Mouse (Mus musculus) heart, embryonic 11.5 days (tissue): Measurements from ENCODE around the gene Ss18l2. TPM values are rescaled to one million over a fixed set of nuclear protein-coding genes. Genes with fewer than 3 reads are reported as not detected.

Source experiments
- ATAC-seq: fragments of 200-750 bp; cut with Nextera tagmentation; replicated peaks from 2 replicates; pipeline ENCODE4 v1.8.0; 2017; ENCODE audit warnings: moderate library complexity; ENCODE audit not compliant: insufficient number of reproducible peaks, low FRiP score, low TSS enrichment
- H3K27ac ChIP-seq: fragments of 300-500 bp; sonication (generic); 2 replicates; pipeline ENCODE4 v1.5.1; 2014; ENCODE audit warnings: mild to moderate bottlenecking, low read depth, low read length
- H3K27me3 ChIP-seq: fragments of 300-500 bp; sonication (generic); 2 replicates; pipeline ENCODE4 v1.6.1; 2014; ENCODE audit warnings: mild to moderate bottlenecking, low read length, mixed read lengths; ENCODE audit not compliant: control insufficient read depth, insufficient read depth
- H3K36me3 ChIP-seq: fragments of 300-500 bp; sonication (generic); 2 replicates; pipeline ENCODE4 v1.6.1; 2014; ENCODE audit warnings: mild to moderate bottlenecking, low read length, moderate library complexity, mixed read lengths; ENCODE audit not compliant: control insufficient read depth, insufficient read depth
- H3K4me1 ChIP-seq: fragments of 300-500 bp; sonication (generic); 2 replicates; pipeline ENCODE4 v1.6.1; 2014; ENCODE audit warnings: low read length; ENCODE audit not compliant: control insufficient read depth, insufficient read depth
- H3K4me2 ChIP-seq: fragments of 300-500 bp; sonication (generic); 2 replicates; pipeline ENCODE4 v1.6.1; 2014; ENCODE audit warnings: mild to moderate bottlenecking, moderate library complexity
- H3K4me3 ChIP-seq: fragments of 300-500 bp; sonication (generic); 2 replicates; pipeline ENCODE4 v1.5.1; 2014; ENCODE audit warnings: low read depth, low read length
- H3K9ac ChIP-seq: fragments of 300-500 bp; sonication (generic); 2 replicates; pipeline ENCODE4 v1.6.1; 2014; ENCODE audit warnings: mild to moderate bottlenecking, low read depth, low read length, moderate library complexity
- H3K9me3 ChIP-seq: fragments of 300-500 bp; sonication (generic); replicated peaks from 2 replicates; pipeline ENCODE4 v1.6.1; 2016; ENCODE audit warnings: low read length; ENCODE audit not compliant: control insufficient read depth
- WGBS: fragments of 180-500 bp; shearing (Covaris S2); extraction: QIAGEN DNeasy Blood & Tissue Kit; methylation state at CpG from one replicate; pipeline ENCODE4 v1.1.7; 2014; ENCODE audit not compliant: insufficient replicate concordance; 5-methylcytosine and 5-hydroxymethylcytosine counted together
- polyA plus RNA-seq: library from polyadenylated mRNA; unstranded; fragments of >200 nt; fragmentation: Nextera tagmentation; extraction: Ambion mirVana; gene quantifications from 2 replicates; pipeline ENCODE4 v1.2.1, GENCODE M21; 2014

The Ss18l2 gene
- polyA plus RNA-seq, 1 experiment from 2014 or later = 153 TPM

DNA sequence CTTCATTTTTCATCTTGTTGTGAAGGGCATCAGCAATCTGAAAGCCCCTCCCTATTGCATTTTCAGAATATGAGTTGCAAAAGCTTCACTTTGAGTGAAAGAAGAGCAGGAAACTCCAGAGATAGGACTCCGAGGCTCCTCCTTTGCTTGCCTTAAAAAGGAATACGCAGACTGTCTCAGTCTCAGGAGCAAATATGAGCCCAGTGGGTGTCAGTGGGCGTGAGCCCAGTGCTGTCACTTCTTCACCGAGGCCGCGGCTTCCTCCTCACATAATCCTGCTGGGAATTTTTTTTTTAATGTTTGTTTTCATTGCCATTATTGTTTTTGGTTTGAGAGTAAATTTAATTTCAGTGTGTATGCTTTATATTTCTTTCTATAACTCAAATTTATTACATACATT, 30.4 kb downstream of the Ss18l2 start:
- peaks cover 26% of the 10 kb centered on the region for H3K36me3 ChIP-seq
- no peaks in the 10 kb centered on the region for H3K27me3 ChIP-seq
- no peaks in the 10 kb centered on the region for H3K4me1 ChIP-seq
- no peak overlapping the region for H3K27ac ChIP-seq
- no peak overlapping the region for H3K4me3 ChIP-seq
- 87% methylated on average over 6 of the region's 6 CpGs for WGBS
- H3K9me3 ChIP-seq = no peaks in the 10 kb centered on the region
- H3K4me2 ChIP-seq = no peak overlapping the region
- no peak overlapping the region for H3K9ac ChIP-seq
- no peak for ATAC-seq

DNA sequence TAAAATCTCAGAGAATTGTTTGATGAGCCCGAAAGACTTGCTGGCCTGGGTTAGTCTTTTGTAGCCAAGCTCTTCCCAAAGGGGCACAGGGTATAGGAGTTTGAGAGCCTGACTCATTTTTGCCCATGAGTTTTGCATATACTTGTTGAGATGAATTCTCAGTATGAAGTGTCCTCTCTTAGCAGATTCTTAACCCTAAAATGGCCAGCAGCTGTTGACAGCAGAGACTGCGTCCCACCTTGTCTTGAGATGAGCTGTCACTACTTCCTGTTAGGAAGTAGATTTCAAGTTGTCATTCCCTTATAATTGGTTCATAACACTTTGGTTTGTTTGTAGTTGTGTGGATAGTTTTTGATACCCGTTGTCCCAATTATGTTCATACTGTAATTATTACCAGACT, 31.0 kb downstream of the Ss18l2 start:
- WGBS = 92% methylated on average over 3 of the region's 3 CpGs
- Histone ChIP-seq H3K4me1 (no peaks in the 10 kb centered on the region), H3K9me3 (no peaks in the 10 kb centered on the region), H3K9ac (no peak overlapping the region), H3K36me3 (peaks cover 29% of the 10 kb centered on the region), H3K4me2 (no peak overlapping the region), H3K27me3 (no peaks in the 10 kb centered on the region), H3K4me3 (no peak overlapping the region), H3K27ac (no peak overlapping the region)
- no peak for ATAC-seq

DNA sequence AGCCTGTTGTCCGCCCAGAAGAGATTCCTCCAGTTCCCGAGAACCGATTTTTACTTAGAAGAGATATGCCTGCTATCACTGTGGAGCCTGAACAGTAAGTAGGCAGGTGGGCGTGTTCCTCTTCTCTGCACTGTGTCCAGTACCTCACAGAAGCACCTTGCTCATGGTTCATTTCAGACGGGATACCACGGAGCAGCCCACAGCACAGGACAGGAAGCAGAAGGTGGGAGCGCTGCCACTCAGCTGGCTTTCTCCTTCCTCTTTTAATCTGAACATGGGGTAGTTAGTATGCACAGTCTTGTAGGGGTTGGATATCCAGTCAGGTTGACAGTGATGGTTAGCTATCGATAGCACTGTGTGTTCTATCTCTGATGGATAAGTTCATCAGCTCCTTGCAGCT, 33.9 kb downstream of the Ss18l2 start:
- no peaks in the 10 kb centered on the region for H3K4me1 ChIP-seq
- H3K27ac ChIP-seq = no peak overlapping the region
- no peak overlapping the region for H3K9ac ChIP-seq
- 85% methylated on average over 8 of the region's 8 CpGs for WGBS
- H3K36me3 ChIP-seq = peaks cover 54% of the 10 kb centered on the region
- no peak overlapping the region for H3K4me3 ChIP-seq
- H3K4me2 ChIP-seq = no peak overlapping the region
- ATAC-seq = no peak
- no peaks in the 10 kb centered on the region for H3K27me3 ChIP-seq
- H3K9me3 ChIP-seq = no peaks in the 10 kb centered on the region

DNA sequence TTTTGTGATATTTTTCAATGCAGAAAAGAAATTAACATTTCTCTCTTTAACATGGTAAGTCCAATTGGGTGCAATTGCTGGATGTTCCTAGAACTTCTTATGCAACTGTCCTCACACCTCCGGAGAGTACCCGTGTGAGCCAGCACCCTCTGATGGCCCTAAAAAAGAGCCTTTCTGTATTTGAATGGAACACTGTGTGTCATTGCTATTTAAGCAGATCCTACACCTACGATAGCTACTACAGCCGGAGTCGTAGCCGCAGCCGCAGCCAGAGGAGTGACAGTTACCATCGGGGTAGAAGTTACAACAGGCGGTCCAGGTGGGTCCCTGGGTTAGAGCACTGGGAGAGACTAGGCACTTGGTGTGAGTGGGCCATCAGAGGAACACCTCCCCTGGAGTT, 42.6 kb downstream of the Ss18l2 start:
- H3K36me3 ChIP-seq = peaks cover 60% of the 10 kb centered on the region
- 90% methylated on average over 9 of the region's 9 CpGs for WGBS

DNA sequence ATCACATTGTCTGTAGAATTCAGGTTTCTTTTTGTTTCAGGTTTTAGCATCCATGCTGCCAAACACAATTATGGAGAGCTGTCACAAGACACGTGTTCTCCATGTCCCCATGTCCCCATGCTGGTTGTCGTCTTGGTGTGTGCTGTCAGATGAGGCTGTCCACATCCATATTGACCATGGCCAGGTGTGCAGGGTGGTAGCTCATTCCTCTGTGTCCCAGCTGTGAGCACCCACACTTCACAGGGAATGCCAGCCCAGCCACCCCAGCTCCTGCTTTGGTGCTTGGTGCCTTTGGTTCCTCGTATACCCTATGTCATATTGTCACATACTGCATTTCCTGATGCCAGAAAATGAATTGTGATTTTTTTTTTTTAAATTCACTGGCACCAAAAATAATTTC, 44.5 kb downstream of the Ss18l2 start:
- 87% methylated on average over 3 of the region's 3 CpGs for WGBS
- Histone ChIP-seq H3K36me3 (peaks cover 42% of the 10 kb centered on the region), H3K4me1 (peaks cover 13% of the 10 kb centered on the region), H3K9me3 (no peaks in the 10 kb centered on the region), H3K4me2 (no peak overlapping the region), H3K9ac (no peak overlapping the region), H3K4me3 (no peak overlapping the region), H3K27ac (no peak overlapping the region), H3K27me3 (no peaks in the 10 kb centered on the region; the same call in 1 of the 2 replicates)
- no peak for ATAC-seq

More for the DNA sequence above, 42.6 kb downstream of the Ss18l2 start:
- Histone ChIP-seq H3K9ac (no peak overlapping the region), H3K4me3 (no peak overlapping the region), H3K9me3 (no peaks in the 10 kb centered on the region), H3K4me2 (no peak overlapping the region), H3K27me3 (no peaks in the 10 kb centered on the region; the same call in 1 of the 2 replicates), H3K27ac (no peak overlapping the region), H3K4me1 (peaks cover 2% of the 10 kb centered on the region; the same call in 1 of the 2 replicates)
- ATAC-seq = no peak

DNA sequence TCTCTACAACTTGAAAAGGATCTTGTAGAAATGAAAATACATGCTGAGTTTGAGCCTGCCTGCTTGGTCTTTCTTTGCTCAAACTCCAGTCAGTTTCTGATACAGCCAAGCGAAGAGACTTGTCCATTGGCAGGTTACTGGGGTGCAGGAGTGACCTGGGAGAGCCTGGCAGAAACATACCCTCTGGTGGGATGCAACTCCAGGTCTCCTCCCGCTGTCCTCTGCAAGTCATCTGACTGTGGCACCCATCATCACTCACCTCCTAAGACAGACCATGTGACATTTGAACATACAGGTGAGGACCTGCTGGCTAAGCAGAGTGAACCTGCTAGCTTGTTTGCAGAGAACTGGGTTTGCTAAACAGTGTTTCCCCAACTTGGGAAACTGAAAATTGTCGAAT, 46.7 kb downstream of the Ss18l2 start:
- H3K27me3 ChIP-seq = no peaks in the 10 kb centered on the region; the same call in 1 of the 2 replicates
- no peak overlapping the region for H3K4me3 ChIP-seq
- 85% methylated on average over 3 of the region's 3 CpGs for WGBS
- H3K9ac ChIP-seq = no peak overlapping the region
- no peak overlapping the region for H3K27ac ChIP-seq
- H3K4me2 ChIP-seq = no peak overlapping the region
- no peaks in the 10 kb centered on the region for H3K9me3 ChIP-seq
- H3K36me3 ChIP-seq = peaks cover 23% of the 10 kb centered on the region
- ATAC-seq = no peak
- peaks cover 25% of the 10 kb centered on the region for H3K4me1 ChIP-seq

DNA sequence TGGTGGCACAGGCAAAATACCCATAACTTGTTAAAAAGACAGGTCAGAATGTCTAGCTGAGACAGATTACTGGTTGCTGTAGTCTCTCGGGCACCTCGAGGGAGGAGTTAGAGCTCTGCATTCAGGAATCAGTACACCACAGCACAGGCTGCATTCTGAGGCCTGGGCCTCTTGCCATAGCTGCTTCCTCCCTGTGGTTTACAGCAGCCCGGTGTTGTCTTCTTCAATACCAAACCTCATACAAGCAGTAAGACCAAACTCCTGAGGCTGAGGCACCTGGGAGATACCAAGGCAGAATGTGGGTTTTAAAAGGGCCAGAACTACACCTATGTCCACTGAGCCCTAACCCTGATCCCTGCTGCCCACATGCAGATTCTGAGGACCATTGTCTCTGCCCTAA, 47.3 kb downstream of the Ss18l2 start:
- H3K9me3 ChIP-seq = no peaks in the 10 kb centered on the region
- no peak overlapping the region for H3K9ac ChIP-seq
- peaks cover 22% of the 10 kb centered on the region for H3K36me3 ChIP-seq
- ATAC-seq = no peak
- 78% methylated on average over 3 of the region's 3 CpGs for WGBS
- peaks cover 30% of the 10 kb centered on the region for H3K4me1 ChIP-seq
- H3K27ac ChIP-seq = no peak overlapping the region
- H3K4me3 ChIP-seq = no peak overlapping the region
- no peak overlapping the region for H3K4me2 ChIP-seq
- H3K27me3 ChIP-seq = no peaks in the 10 kb centered on the region; the same call in 1 of the 2 replicates

DNA sequence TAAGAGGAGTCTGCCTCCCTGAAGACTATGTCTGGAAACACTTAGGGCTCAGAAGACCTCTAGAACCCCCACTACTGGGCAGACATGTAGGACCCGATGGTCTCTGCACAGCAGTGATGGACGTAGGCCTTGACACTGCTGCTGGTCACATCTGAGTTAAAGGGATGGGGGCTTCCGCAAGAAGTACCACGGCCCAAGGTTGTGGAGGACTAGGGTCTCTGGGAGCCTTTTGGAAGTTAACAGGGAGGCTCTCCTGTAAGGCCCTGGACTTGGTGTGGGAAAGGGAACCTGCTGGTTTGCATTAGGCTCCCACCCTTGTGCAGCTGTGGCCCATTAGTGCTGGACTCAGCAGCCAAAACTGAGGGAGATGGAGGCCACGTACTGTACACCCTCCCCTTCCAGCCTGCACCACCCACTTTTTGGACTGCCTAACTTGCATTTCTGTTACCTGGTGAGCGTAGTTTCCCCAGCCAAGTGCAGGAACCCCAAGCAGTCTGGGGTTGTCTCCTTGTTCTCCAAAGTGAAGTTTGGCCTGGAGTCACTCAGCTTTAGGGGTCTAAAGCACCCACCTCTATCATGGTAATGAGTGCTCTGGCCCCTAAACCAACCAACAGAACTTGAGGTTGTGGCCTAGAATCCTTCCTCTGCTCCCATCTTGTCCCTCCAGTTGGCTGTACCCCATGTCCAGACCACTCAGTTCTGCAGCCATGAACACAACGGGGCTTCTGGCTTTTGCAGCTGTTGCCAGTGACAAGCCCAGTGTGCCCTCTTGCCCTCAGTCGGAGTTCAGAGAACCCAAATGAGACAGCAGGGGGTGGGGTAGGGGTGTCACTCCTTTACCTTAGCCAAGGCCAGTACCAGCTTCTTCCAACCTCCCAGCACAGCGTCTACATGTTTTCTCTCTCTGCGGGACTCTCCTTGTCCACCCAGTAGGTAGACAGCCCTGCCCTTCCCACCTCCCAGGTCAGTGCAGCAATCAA, 48.0 kb downstream of the Ss18l2 start:
- Histone ChIP-seq H3K36me3 (peaks cover 21% of the 10 kb centered on the region), H3K27ac (0 out of 2 replicates have a peak overlapping the region, but pooled peaks have one; percentile 93), H3K4me3 (peak overlapping the region; percentile 84; the same call in 1 of the 2 replicates), H3K9ac (peak overlapping the region; percentile 92), H3K27me3 (no peaks in the 10 kb centered on the region; the same call in 1 of the 2 replicates), H3K9me3 (no peaks in the 10 kb centered on the region), H3K4me2 (peak overlapping the region; percentile 95), H3K4me1 (peaks cover 30% of the 10 kb centered on the region)
- no peak for ATAC-seq
- 55% methylated on average over 10 of the region's 10 CpGs for WGBS
